Mouse (Mus musculus) stomach, embryonic 16.5 days (tissue): Measurements from ENCODE around the gene Gm20441. TPM values are rescaled to one million over a fixed set of nuclear protein-coding genes. Genes with fewer than 3 reads are reported as not detected.
"Not testable (repeated sequence)": the region's sequence is repeated elsewhere in the genome, so short reads cannot be mapped to it uniquely, and the experiment has no call there.

Experiments used
- ATAC-seq: fragments of 200-750 bp; cut with Nextera tagmentation; 2 replicates; pipeline ENCODE4 v1.8.0; 2017; ENCODE audit warnings: moderate number of reproducible peaks, moderate TSS enrichment; ENCODE audit not compliant: insufficient read depth, low FRiP score
- H3K27ac ChIP-seq: fragments of 300-500 bp; sonication (generic); 2 replicates; pipeline ENCODE4 v1.5.1; 2014; ENCODE audit warnings: low read length
- H3K27me3 ChIP-seq: fragments of 300-500 bp; sonication (generic); 2 replicates; pipeline ENCODE4 v1.6.1; 2014; ENCODE audit warnings: low read length, control low read depth, mixed read lengths; ENCODE audit not compliant: control insufficient read depth, insufficient read depth
- H3K36me3 ChIP-seq: fragments of 300-500 bp; sonication (generic); 2 replicates; pipeline ENCODE4 v1.6.1; 2014; ENCODE audit warnings: low read length; ENCODE audit not compliant: control insufficient read depth, insufficient read depth
- H3K4me1 ChIP-seq: fragments of 300-500 bp; sonication (generic); 2 replicates; pipeline ENCODE4 v1.6.1; 2014; ENCODE audit warnings: low read length, control low read depth, mixed read lengths; ENCODE audit not compliant: control insufficient read depth, insufficient read depth
- H3K4me2 ChIP-seq: fragments of 300-500 bp; sonication (generic); 2 replicates; pipeline ENCODE4 v1.6.1; 2014; ENCODE audit warnings: low read depth, low read length, mixed read lengths
- H3K4me3 ChIP-seq: fragments of 300-500 bp; sonication (generic); replicated peaks from 2 replicates; pipeline ENCODE4 v1.5.1; 2014; ENCODE audit warnings: mild to moderate bottlenecking, low read length
- H3K9ac ChIP-seq: fragments of 300-500 bp; sonication (generic); 2 replicates; pipeline ENCODE4 v1.6.1; 2014; ENCODE audit warnings: low read length
- H3K9me3 ChIP-seq: fragments of 300-500 bp; sonication (generic); replicated peaks from 2 replicates; pipeline ENCODE4 v1.6.1; 2016; ENCODE audit warnings: low read length, control low read depth; ENCODE audit not compliant: control insufficient read depth
- WGBS: fragments of 180-500 bp; shearing (Covaris S2); extraction: QIAGEN DNeasy Blood & Tissue Kit; methylation state at CpG from one replicate; pipeline ENCODE4 v1.1.7; 2014; 5-methylcytosine and 5-hydroxymethylcytosine counted together
- polyA plus RNA-seq: library from polyadenylated mRNA; unstranded; fragments of >200 nt; fragmentation: Nextera tagmentation; extraction: Ambion mirVana; gene quantifications from 2 replicates; pipeline ENCODE4 v1.2.1, GENCODE M21; 2015

Gm20441 gene
- polyA plus RNA-seq, 1 experiment from 2014 or later, result not detected

DNA sequence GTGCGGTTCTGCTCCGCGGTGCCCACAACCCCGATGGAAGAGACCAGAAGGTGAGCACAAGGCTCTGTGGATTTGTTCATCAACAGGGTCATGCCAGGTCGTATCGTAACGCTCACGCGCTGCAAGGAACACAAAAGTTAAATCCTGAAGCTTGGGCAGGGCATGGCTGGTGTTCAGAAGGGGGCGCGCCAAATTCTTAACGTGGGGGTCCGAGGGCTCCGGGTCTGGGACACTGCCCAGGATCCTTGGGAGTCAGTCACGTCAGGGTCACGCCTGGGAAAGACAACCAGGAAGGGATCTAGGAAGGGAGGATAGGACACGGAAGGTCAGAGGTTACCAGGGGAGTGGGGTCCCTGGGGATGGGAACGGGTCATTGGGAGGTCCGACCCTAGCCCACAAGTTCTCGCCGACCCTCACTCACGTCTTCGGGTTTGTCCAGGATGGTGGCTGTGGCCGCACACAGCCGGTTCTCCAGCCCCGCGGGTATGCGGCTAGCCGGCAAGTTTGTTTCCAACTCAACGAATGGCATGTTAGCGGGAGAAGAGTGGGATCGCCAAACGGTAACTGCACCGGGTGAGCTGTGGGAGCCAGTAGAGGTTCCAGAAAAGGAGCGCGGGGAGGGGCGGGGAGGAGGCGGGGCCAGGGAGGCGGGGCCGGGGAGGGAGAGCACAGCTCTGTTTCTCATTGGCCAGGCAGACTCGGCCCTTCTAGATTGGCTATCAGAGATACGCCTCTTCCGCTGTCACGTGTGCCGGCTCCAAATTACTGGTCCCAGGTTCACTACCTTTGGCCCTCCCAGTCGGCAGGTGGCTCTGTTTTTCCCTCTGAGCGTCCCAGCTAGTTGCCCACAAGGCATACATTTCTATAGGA, 7.7 kb downstream of the Gm20441 start, which contains the start of gene Ddt:
Ddt (minus strand) TSS at position 620 of the 870 bp plus-strand sequence.
- peak within 1 kb of the TSS; percentile 97 for H3K4me2 ChIP-seq
- H3K9me3 ChIP-seq, result no peaks in the 10 kb centered on the region
- no peaks in the 10 kb centered on the region for H3K27me3 ChIP-seq
- H3K9ac ChIP-seq, result peak within 1 kb of the TSS; percentile 77
- WGBS, result under 1% methylated on average over 46 of the region's 47 CpGs
- peak within 1 kb of the TSS; percentile 74 for H3K4me3 ChIP-seq
- peaks cover 5% of the 10 kb centered on the region for H3K4me1 ChIP-seq
- H3K36me3 ChIP-seq, result no peaks in the 10 kb centered on the region
- peak; percentile 95 for ATAC-seq
- H3K27ac ChIP-seq, result peak within 1 kb of the TSS; percentile 58

DNA sequence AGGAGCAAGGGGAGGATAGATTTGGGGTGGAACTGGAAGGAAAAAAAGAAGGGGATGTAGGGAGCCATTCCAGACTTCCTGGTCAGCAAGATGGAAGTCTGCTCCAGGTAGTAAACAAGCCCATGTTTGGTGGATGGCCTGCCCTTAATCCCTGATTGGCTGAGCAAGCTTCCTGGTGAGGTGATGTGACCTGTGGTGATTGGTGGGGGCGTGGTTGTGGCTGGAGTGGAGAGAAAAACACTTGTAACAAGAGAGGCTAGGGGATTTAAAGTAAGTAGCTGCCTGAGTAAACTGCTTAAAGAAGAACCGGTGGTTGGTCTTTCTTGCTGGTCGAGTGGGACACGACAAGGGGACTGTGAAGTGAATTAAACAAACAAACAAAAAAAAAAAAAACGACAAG, 13.0 kb downstream of the Gm20441 start:
- not testable (repeated sequence) for H3K4me2 ChIP-seq, H3K36me3 ChIP-seq
- 30% methylated on average over 5 of the region's 5 CpGs for WGBS

DNA sequence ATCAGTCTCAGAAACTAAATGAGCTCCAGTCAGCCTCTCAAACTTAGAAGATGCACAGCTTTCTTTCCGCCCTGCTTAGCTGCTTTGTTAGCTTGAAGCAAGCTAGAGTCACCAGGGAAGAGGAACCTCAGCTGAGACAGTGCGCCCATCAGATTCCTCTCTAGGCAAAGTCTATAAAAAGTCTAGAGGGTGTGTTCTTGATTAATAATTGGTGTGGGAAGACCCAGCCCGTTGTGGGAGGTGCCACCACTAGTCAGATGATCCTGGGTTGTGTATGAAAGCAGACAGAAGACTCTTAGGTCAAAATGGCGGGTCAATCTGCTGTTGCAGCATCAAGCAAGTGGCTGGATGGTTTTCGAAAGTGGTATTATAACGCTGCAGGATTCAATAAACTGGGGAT, 13.9 kb downstream of the Gm20441 start:
- H3K27ac ChIP-seq, result no peak overlapping the region
- H3K9me3 ChIP-seq, result no peaks in the 10 kb centered on the region
- no peak overlapping the region for H3K4me3 ChIP-seq
- 86% methylated on average over 6 of the region's 6 CpGs for WGBS
- no peak overlapping the region for H3K4me2 ChIP-seq
- peaks cover 7% of the 10 kb centered on the region for H3K4me1 ChIP-seq
- no peak for ATAC-seq
- H3K9ac ChIP-seq, result no peak overlapping the region
- H3K36me3 ChIP-seq, result no peaks in the 10 kb centered on the region
- H3K27me3 ChIP-seq, result no peaks in the 10 kb centered on the region

More for the DNA sequence above, 13.0 kb downstream of the Gm20441 start:
- H3K4me1 ChIP-seq, result peaks cover 12% of the 10 kb centered on the region
- H3K27me3 ChIP-seq, H3K4me3 ChIP-seq, H3K9me3 ChIP-seq, H3K27ac ChIP-seq, ATAC-seq, H3K9ac ChIP-seq: not testable (repeated sequence)

DNA sequence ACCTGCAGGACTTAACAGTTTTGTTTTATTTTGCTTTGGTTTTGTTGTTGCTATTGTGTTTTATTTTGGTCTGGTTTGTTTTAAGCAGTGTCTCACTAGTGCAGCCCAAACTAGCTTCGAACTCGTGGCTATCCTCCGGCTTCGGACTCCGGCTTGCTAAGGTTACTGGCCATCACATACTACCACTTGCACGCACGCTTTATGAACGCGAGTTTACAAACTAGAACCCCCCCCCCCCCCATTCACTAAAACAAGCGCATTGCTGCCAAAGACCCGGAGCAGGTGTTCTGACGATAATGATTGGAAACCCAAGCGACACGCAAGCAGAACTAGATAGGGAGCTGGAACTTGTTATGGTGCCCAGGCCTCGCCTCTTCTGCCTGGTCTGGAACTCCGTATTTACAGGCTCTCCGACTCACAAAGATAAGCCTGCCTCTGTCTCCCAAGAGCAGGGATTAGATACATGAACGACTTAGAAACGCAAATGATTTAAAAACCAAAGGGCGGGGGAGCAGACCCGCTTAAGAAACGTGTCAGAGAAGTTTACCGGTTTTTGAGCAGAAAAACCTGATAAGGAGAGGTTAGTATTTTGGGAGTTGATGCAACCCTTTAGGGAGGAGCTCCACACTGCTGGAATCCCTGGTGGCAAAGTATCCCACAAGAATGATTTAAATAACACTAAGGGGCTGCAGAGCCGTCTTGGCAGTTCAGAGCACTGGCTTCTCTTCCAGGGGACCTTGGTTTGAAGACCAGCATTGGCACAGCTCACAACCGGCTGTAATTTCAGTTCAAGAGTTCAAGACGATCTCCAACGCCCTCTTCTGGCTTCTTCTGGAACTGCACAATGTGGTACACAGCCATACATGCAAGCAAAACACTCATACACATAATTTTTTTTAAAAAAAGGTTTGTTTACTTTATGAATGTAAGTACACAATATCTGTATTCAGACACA, 16.0 kb downstream of the Gm20441 start:
- Histone ChIP-seq H3K9me3 (no peaks in the 10 kb centered on the region), H3K36me3 (no peaks in the 10 kb centered on the region), H3K27me3 (no peaks in the 10 kb centered on the region), H3K4me3 (peak overlapping the region; percentile 90), H3K9ac (peak overlapping the region; percentile 91), H3K4me2 (peak overlapping the region; percentile 78), H3K27ac (peak overlapping the region; percentile 73), H3K4me1 (peaks cover 7% of the 10 kb centered on the region)
- 1% methylated on average over 27 of the region's 27 CpGs for WGBS
- ATAC-seq, result peak; percentile 23; the same call in 1 of the 2 replicates

DNA sequence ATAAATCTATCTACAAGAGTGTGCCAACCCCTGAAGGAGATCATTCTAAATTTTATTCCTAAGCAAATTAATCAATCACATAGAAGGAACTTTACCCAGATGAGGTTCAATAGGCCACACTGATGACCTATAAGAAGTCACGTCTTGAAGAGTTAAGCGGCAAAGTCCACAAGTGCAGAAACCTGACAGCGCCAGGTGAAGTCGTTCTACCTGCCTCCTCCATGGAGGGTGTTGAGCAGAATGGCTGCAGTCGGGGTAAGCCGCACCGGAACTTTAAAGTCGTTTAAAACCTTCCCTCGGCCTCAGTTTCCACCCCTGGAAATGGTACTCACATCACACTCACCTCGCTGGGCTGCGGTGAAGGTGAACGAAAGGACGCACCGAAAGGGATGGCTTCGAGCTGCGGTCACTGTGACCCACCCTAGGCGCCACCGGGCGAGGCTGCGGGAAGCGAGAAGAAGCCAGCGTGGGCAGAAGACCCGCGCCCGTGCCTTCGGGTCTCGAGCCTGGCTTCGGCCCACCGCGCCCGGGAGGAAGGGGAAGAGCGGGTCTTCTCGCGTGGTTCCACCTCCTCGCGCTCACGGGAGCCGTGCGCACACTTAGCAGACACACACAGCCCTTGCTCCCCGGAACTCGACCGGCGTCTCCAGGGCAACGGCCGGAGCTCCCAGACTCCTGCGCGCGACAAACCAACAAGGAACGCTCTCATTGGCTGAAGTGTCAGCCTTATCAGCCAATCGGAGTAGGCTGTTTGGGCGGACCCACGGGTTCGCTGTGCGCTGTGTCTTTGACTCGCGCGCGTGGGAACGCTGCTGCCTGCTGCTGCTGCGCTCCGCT, 16.9 kb downstream of the Gm20441 start, which contains the start of gene Cabin1:
Cabin1 (minus strand) TSS at position 660 of the 837 bp plus-strand sequence.
- H3K4me1 ChIP-seq, result peaks cover 7% of the 10 kb centered on the region
- H3K4me3 ChIP-seq, result peak within 1 kb of the TSS; percentile 90
- H3K27me3 ChIP-seq, result no peaks in the 10 kb centered on the region
- H3K9ac ChIP-seq, result peak within 1 kb of the TSS; percentile 91
- no peaks in the 10 kb centered on the region for H3K9me3 ChIP-seq
- H3K4me2 ChIP-seq, result peak within 1 kb of the TSS; percentile 78
- under 1% methylated on average over 61 of the region's 61 CpGs for WGBS
- peak; percentile 99 for ATAC-seq
- H3K36me3 ChIP-seq, result no peaks in the 10 kb centered on the region
- H3K27ac ChIP-seq, result peak within 1 kb of the TSS; percentile 73

DNA sequence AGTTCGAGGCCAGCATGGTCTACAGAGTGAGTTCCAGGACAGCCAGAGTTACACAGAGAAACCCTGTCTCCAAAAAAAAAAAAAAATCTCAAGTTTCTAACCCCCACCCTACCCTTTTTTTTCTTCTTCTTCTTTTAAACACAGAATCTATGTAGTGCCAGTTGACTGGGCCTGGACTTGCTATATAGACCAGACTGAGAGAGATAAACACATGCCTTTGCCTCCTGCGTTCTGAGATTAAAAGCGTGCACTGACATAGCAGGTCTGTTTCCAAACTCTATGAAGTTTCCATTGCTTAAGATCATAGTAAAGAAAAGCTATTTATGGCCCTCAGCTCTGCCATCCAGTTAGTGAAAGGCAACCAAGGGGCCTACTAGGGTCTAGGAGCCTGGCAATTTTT, 18.3 kb downstream of the Gm20441 start:
- no peak for ATAC-seq
- H3K4me3 ChIP-seq, result no peak overlapping the region
- peaks cover 6% of the 10 kb centered on the region; the same call in 1 of the 2 replicates for H3K36me3 ChIP-seq
- H3K4me1 ChIP-seq, result peaks cover 7% of the 10 kb centered on the region
- H3K27ac ChIP-seq, result no peak overlapping the region
- WGBS, result 86% methylated on average over 3 of the region's 3 CpGs
- no peak overlapping the region for H3K4me2 ChIP-seq
- H3K27me3 ChIP-seq, result no peaks in the 10 kb centered on the region
- no peaks in the 10 kb centered on the region; the same call in 1 of the 2 replicates for H3K9me3 ChIP-seq
- H3K9ac ChIP-seq, result 0 out of 2 replicates have a peak overlapping the region, but pooled peaks have one; percentile 28

DNA sequence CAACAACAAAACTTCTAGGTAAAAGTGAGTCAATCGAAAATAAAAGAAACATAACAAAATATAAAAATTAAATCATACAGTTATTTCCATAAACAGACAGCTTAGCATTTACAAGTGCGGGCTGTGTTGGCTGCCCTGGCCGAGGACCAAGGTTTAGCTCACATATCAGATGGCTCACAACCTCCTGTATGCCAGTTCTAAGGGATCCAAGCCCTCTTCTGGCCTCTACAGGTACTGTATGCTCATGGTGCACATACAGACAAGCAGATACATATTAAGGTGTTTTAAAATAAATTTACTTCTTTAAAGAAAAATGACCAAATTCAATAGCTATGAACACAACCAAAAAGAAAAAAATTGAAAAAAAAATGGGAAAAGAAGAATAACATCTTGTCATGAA, 20.4 kb downstream of the Gm20441 start:
- Histone ChIP-seq H3K4me1 (peaks cover 7% of the 10 kb centered on the region), H3K27ac (no peak overlapping the region), H3K36me3 (peaks cover 6% of the 10 kb centered on the region; the same call in 1 of the 2 replicates), H3K9me3 (no peaks in the 10 kb centered on the region; the same call in 1 of the 2 replicates), H3K4me3 (no peak overlapping the region), H3K27me3 (no peaks in the 10 kb centered on the region), H3K4me2 (no peak overlapping the region), H3K9ac (no peak overlapping the region)
- no peak for ATAC-seq
- 97% methylated on average over 3 of the region's 3 CpGs for WGBS

DNA sequence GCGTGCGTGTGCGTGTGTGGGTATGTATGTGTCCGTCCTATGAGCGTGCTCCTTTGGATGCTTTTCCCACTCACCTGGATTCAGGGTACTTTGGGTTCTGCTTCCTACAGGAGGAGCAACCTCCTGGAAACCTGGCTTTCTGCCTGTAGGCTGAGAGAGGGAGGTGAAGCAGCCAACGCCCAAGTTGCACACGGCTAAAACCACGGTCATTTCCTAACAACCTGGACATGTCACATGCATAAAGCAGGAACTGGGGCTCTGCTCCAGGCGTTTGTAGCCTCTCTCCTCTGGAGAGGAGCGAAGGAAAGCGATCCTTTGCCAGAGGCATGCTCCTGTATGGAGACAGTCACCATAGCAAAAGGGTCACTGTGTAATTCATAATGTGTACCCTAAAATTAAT, 24.0 kb downstream of the Gm20441 start:
- Histone ChIP-seq H3K36me3 (peaks cover 11% of the 10 kb centered on the region; the same call in 1 of the 2 replicates), H3K27me3 (no peaks in the 10 kb centered on the region), H3K4me3 (no peak overlapping the region), H3K4me1 (no peaks in the 10 kb centered on the region), H3K27ac (no peak overlapping the region), H3K4me2 (no peak overlapping the region), H3K9ac (no peak overlapping the region), H3K9me3 (no peaks in the 10 kb centered on the region; the same call in 1 of the 2 replicates)
- WGBS, result 90% methylated on average over 11 of the region's 11 CpGs
- no peak for ATAC-seq
